Mouse (Mus musculus) kidney, postnatal 36 days (tissue): Measurements from ENCODE around the gene Sertad1.
A peak's percentile ranks its signal among the peaks of the same experiment; 100 is the strongest.

Source experiments
- DNase-seq, 2 experiments: peaks; one replicate each; pipeline ENCODE4 v3.0.0; 2021 to 2022; ENCODE audit warnings: mixed read lengths in 2 of 2

The Sertad1 gene

GRCm38 (mm10) chr7:27506765-27507370, 20.2 kb downstream of the Sertad1 start:
- no peak for DNase-seq

GRCm38 (mm10) chr7:27507711-27508647, 21.3 kb downstream of the Sertad1 start:
- peak; percentile 99 to 100 for DNase-seq

GRCm38 (mm10) chr7:27508648-27509005, 21.9 kb downstream of the Sertad1 start:
- peak; percentile 74 to 80 for DNase-seq

GRCm38 (mm10) chr7:27510809-27511208, 24.1 kb downstream of the Sertad1 start:
- no peak for DNase-seq

GRCm38 (mm10) chr7:27514961-27515360, 28.3 kb downstream of the Sertad1 start:
- DNase-seq: no peak

- DNase-seq: no peak
These were observed 31.6 kb downstream of the Sertad1 start for GRCm38 (mm10) chr7:27518314-27518713.

- DNase-seq: no peak
These were observed 33.4 kb downstream of the Sertad1 start for GRCm38 (mm10) chr7:27520104-27520503.

- no peak for DNase-seq
These were observed 33.9 kb downstream of the Sertad1 start for GRCm38 (mm10) chr7:27520599-27520998.

GRCm38 (mm10) chr7:27522967-27523366, 36.3 kb downstream of the Sertad1 start, which contains the start of gene Hipk4:
Gene Hipk4, plus strand, starts transcription at chr7:27523267.
- no peak for DNase-seq

GRCm38 (mm10) chr7:27523805-27524204, 37.1 kb downstream of the Sertad1 start:
- DNase-seq: no peak

GRCm38 (mm10) chr7:27526039-27526827, 39.5 kb downstream of the Sertad1 start:
- peak; percentile 71 to 88 for DNase-seq

- no peak for DNase-seq
These were observed 42.4 kb downstream of the Sertad1 start for GRCm38 (mm10) chr7:27529070-27529469.

GRCm38 (mm10) chr7:27530937-27531336, 44.2 kb downstream of the Sertad1 start:
- peak in 1 of 2 experiments; percentile 23 for DNase-seq

- DNase-seq: no peak
These were observed 45.0 kb downstream of the Sertad1 start for GRCm38 (mm10) chr7:27531707-27532106.

- no peak for DNase-seq
These were observed 45.9 kb downstream of the Sertad1 start for GRCm38 (mm10) chr7:27532480-27533050.

- DNase-seq: no peak
These were observed 48.7 kb downstream of the Sertad1 start for GRCm38 (mm10) chr7:27535386-27535785.

- no peak for DNase-seq
These were observed 49.9 kb downstream of the Sertad1 start for GRCm38 (mm10) chr7:27536618-27537017.

GRCm38 (mm10) chr7:27537998-27538397, 51.3 kb downstream of the Sertad1 start:
- no peak for DNase-seq

- no peak for DNase-seq
These were observed 52.1 kb downstream of the Sertad1 start for GRCm38 (mm10) chr7:27538797-27539196.
